Mouse (Mus musculus) liver, embryonic 16.5 days (tissue): ENCODE results near the gene Slc22a2. TPM values are rescaled to one million over a fixed set of nuclear protein-coding genes. Genes with fewer than 3 reads are reported as not detected.

Experiments
- ATAC-seq: fragments of 200-750 bp; cut with Nextera tagmentation; 2 replicates; pipeline ENCODE4 v1.8.0; 2017; ENCODE audit warnings: low read depth, mild to moderate bottlenecking, moderate number of reproducible peaks, moderate library complexity
- H3K27ac ChIP-seq: fragments of 300-500 bp; sonication (generic); 2 replicates; pipeline ENCODE4 v1.5.1; 2014; ENCODE audit warnings: mild to moderate bottlenecking, low read length
- H3K27me3 ChIP-seq: fragments of 300-500 bp; sonication (generic); 2 replicates; pipeline ENCODE4 v1.6.1; 2014; ENCODE audit warnings: low read depth, low read length, mixed read lengths; ENCODE audit not compliant: control insufficient read depth, insufficient read depth
- H3K36me3 ChIP-seq: fragments of 300-500 bp; sonication (generic); 2 replicates; pipeline ENCODE4 v1.6.1; 2014; ENCODE audit warnings: mild to moderate bottlenecking; ENCODE audit not compliant: control insufficient read depth, insufficient read depth
- H3K4me1 ChIP-seq: fragments of 300-500 bp; sonication (generic); 2 replicates; pipeline ENCODE4 v1.6.1; 2014; ENCODE audit warnings: low read depth, low read length, mixed read lengths; ENCODE audit not compliant: control insufficient read depth
- H3K4me2 ChIP-seq: fragments of 300-500 bp; sonication (generic); 2 replicates; pipeline ENCODE4 v1.6.1; 2014; ENCODE audit warnings: low read depth, low read length, mixed read lengths
- H3K4me3 ChIP-seq: fragments of 300-500 bp; sonication (generic); 2 replicates; pipeline ENCODE4 v1.5.1; 2014; ENCODE audit warnings: low read depth, mild to moderate bottlenecking, low read length
- H3K9ac ChIP-seq: fragments of 300-500 bp; sonication (generic); 2 replicates; pipeline ENCODE4 v1.6.1; 2014; ENCODE audit warnings: low read depth, low read length
- H3K9me3 ChIP-seq: fragments of 300-500 bp; sonication (generic); replicated peaks from 2 replicates; pipeline ENCODE4 v1.6.1; 2016; ENCODE audit warnings: low read length; ENCODE audit not compliant: control insufficient read depth
- WGBS: fragments of 180-500 bp; shearing (Covaris S2); extraction: QIAGEN DNeasy Blood & Tissue Kit; methylation state at CpG from one replicate; pipeline ENCODE4 v1.1.7; 2014; ENCODE audit not compliant: insufficient replicate concordance; 5-methylcytosine and 5-hydroxymethylcytosine counted together
- polyA plus RNA-seq: library from polyadenylated mRNA; unstranded; fragments of >200 nt; fragmentation: Nextera tagmentation; extraction: Ambion mirVana; gene quantifications from 2 replicates; pipeline ENCODE4 v1.2.1, GENCODE M21; 2015

The Slc22a2 gene
- polyA plus RNA-seq, 1 experiment from 2014 or later: not detected

DNA sequence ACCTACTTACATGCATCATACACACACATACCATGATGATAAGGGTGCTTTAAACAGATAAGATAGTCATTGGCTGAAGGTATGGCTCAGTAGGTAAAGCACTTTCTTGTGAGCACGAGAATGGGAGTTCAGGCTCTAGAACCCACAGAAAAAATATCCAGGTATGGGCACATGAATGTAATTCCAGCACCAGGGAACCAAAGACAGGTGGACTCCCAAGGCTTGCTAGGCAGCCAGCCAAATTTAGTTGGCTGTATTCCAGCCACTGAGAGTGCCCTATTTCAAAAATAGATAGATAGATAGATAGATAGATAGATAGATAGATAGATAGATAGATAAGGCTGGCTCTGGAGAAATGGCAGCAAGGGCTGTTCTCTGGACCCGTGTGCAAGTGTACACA lies 1.4 kb downstream of the Slc22a2 start:
- Histone ChIP-seq H3K9ac (no peak overlapping the region), H3K4me1 (no peaks in the 10 kb centered on the region), H3K4me3 (no peak overlapping the region), H3K27me3 (peaks cover 2% of the 10 kb centered on the region; the same call in 1 of the 2 replicates), H3K27ac (no peak overlapping the region), H3K36me3 (no peaks in the 10 kb centered on the region), H3K9me3 (no peaks in the 10 kb centered on the region), H3K4me2 (no peak overlapping the region)
- no peak for ATAC-seq
- 54% methylated on average over 2 of the region's 2 CpGs for WGBS

DNA sequence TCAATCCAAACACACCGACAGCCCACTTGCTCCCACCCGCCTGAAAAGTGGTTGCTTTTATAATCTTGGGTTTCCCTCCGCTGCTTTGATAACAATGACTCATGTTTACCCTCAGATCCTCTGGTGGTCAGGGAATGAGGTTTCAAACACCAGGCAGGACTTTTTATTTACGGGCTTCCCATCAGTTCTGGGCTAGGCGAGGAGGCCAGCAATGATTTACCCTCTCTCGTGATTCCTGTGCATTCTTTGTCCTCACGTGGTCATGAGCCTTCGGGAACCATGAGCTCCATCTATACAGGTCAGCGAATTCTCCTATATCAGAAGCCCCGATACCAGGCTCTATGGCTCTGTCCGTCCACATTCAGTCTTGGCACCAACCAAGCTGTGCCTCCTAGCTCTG lies 3.0 kb downstream of the Slc22a2 start:
- WGBS: 47% methylated on average over 11 of the region's 11 CpGs
- H3K4me1 ChIP-seq: no peaks in the 10 kb centered on the region

DNA sequence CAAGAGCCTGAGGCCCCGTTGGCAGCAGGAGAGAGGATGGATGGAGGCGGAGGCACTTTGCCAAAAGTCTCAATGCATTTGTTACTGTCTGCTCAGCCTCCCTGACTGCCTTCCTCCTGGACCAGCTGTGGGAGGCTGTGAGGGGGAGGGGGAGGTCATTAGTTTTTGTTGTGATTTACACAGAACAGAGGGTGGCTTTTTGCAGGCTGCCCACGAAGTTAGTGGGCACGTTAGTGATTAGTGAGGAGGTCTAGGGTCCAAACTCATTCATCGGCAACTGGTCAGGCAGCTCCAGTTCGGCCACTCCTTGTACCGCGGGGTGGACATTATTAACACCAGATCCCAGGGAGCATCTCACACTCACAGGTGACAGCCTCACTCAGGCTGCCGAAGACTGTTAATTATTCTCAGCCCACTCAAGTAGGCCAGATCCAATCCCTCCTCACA lies 4.9 kb downstream of the Slc22a2 start:
- no peak for ATAC-seq
- Histone ChIP-seq H3K4me1 (no peaks in the 10 kb centered on the region), H3K9me3 (no peaks in the 10 kb centered on the region), H3K9ac (no peak overlapping the region), H3K27ac (no peak overlapping the region), H3K36me3 (no peaks in the 10 kb centered on the region), H3K4me3 (no peak overlapping the region), H3K27me3 (peaks cover 2% of the 10 kb centered on the region; the same call in 1 of the 2 replicates), H3K4me2 (no peak overlapping the region)
- WGBS: 72% methylated on average over 9 of the region's 9 CpGs

More for the DNA sequence above, 3.0 kb downstream of the Slc22a2 start:
- Histone ChIP-seq H3K36me3 (no peaks in the 10 kb centered on the region), H3K27ac (no peak overlapping the region), H3K4me2 (no peak overlapping the region), H3K9ac (no peak overlapping the region), H3K27me3 (peaks cover 2% of the 10 kb centered on the region; the same call in 1 of the 2 replicates), H3K9me3 (no peaks in the 10 kb centered on the region), H3K4me3 (no peak overlapping the region)
- no peak for ATAC-seq

DNA sequence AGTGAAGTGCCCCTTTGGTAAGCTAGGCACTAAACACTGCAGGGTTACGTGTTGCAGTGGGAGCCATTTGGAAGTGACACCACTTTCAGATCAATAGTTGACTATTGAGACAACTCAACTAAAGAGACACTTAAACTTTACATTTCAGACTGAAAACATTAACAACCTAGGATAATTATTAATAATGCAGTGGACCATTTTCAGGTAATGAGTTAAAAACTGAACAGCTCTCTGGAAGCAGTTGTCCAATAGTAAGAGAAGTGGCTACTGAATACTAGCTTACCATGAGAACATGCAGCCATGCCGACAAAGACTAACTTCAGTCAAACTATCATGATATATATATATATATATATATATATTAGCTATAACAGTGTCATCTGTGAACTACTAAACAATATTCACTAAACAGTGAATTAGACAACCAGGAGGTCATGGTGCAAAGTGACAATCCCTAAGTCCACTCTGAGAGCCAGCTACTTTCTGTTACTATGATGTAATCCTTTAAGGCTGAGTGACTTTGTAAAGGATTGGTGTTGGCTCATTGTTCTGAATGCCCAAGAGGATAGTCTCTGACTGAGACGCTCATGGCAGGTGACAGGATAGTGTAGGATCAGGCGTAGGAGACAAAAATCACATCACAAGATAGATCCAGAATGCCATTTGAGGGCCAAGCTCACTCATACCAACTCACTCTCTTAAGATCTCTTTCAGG lies 7.1 kb downstream of the Slc22a2 start:
- H3K36me3 ChIP-seq: no peaks in the 10 kb centered on the region
- no peak overlapping the region for H3K9ac ChIP-seq
- no peaks in the 10 kb centered on the region for H3K9me3 ChIP-seq
- 61% methylated on average over 4 of the region's 4 CpGs for WGBS
- no peak for ATAC-seq
- H3K4me3 ChIP-seq: no peak overlapping the region
- 0 out of 2 replicates have a peak, but pooled peaks cover 2% of the 10 kb centered on the region for H3K27me3 ChIP-seq
- H3K4me1 ChIP-seq: no peaks in the 10 kb centered on the region
- no peak overlapping the region for H3K4me2 ChIP-seq
- no peak overlapping the region for H3K27ac ChIP-seq

- H3K27me3 ChIP-seq: no peaks in the 10 kb centered on the region
- H3K36me3 ChIP-seq: no peaks in the 10 kb centered on the region
- H3K4me3 ChIP-seq: no peak overlapping the region
- no peak overlapping the region for H3K9ac ChIP-seq
- H3K27ac ChIP-seq: no peak overlapping the region
- 63% methylated on average over 13 of the region's 13 CpGs for WGBS
- no peaks in the 10 kb centered on the region for H3K4me1 ChIP-seq
- H3K4me2 ChIP-seq: no peak overlapping the region
- no peak for ATAC-seq
- H3K9me3 ChIP-seq: no peaks in the 10 kb centered on the region
These were observed 12.0 kb downstream of the Slc22a2 start for GRCm38 (mm10) chr17:12595846-12596515.

DNA sequence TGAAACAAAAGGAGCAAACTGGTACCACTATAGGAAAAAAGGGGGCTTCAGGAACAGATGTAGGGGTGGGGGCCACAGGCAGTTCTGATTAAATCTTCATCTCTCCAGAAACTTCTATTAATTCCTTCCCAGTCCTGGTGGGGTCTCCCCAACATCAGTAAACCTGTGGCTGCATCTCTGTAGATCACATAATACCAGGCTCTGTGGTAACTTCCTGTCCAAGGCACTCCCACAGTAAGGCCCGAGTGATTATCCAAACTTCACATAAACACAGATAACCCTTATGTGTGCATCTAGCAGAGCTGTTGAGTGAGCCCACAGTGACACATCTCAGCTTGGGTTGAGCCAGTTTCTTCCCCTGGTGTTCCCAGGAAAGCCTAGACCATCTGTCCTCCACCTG lies 22.7 kb downstream of the Slc22a2 start:
- Histone ChIP-seq H3K36me3 (no peaks in the 10 kb centered on the region), H3K9me3 (no peaks in the 10 kb centered on the region), H3K4me3 (no peak overlapping the region), H3K9ac (no peak overlapping the region), H3K4me2 (no peak overlapping the region), H3K27me3 (no peaks in the 10 kb centered on the region), H3K27ac (no peak overlapping the region), H3K4me1 (no peaks in the 10 kb centered on the region)
- ATAC-seq: no peak
- WGBS: 0% methylated on average over 1 of the region's 1 CpGs

GRCm38 (mm10) chr17:12607202-12607601 lies 23.3 kb downstream of the Slc22a2 start:
- no peak overlapping the region for H3K9ac ChIP-seq
- H3K36me3 ChIP-seq: no peaks in the 10 kb centered on the region
- ATAC-seq: no peak
- H3K27ac ChIP-seq: no peak overlapping the region
- no peaks in the 10 kb centered on the region for H3K27me3 ChIP-seq
- H3K4me3 ChIP-seq: no peak overlapping the region
- no peak overlapping the region for H3K4me2 ChIP-seq
- H3K4me1 ChIP-seq: no peaks in the 10 kb centered on the region
- no peaks in the 10 kb centered on the region for H3K9me3 ChIP-seq

- no peak overlapping the region for H3K9ac ChIP-seq
- 60% methylated on average over 15 of the region's 15 CpGs for WGBS
These were observed 30.8 kb downstream of the Slc22a2 start for GRCm38 (mm10) chr17:12614511-12615385.

More at GRCm38 (mm10) chr17:12614511-12615385, 30.8 kb downstream of the Slc22a2 start:
- no peak overlapping the region for H3K4me3 ChIP-seq
- H3K4me1 ChIP-seq: no peaks in the 10 kb centered on the region
- no peaks in the 10 kb centered on the region for H3K9me3 ChIP-seq
- no peak for ATAC-seq
- H3K4me2 ChIP-seq: no peak overlapping the region
- no peaks in the 10 kb centered on the region for H3K27me3 ChIP-seq
- no peaks in the 10 kb centered on the region for H3K36me3 ChIP-seq
- H3K27ac ChIP-seq: no peak overlapping the region
